Mouse (Mus musculus) CH12.LX (cell line): ENCODE measurements around the gene Mapkapk2. TPM values are rescaled to one million over a fixed set of nuclear protein-coding genes. Genes with fewer than 3 reads are reported as not detected.

ENCODE experiments used
- DNase-seq: peaks from one replicate; pipeline ENCODE4 v3.0.0-alpha.2; 2013; ENCODE audit errors: extremely low read depth
- H3K27ac ChIP-seq: 2 replicates; pipeline ENCODE4 v1.5.1; 2012; ENCODE audit warnings: low read depth, mild to moderate bottlenecking, control low read depth, moderate library complexity; ENCODE audit not compliant: insufficient read depth
- H3K27me3 ChIP-seq: replicated peaks from 2 replicates; pipeline ENCODE3; 2012; ENCODE audit warnings: inconsistent platforms
- H3K36me3 ChIP-seq, 2 experiments: replicated peaks in 1 of 2; 2 replicates each; pipeline versions ENCODE3 to v1.6.1; 2012; ENCODE audit warnings: inconsistent platforms in 1 of 2, low read length in 1 of 2, mild to moderate bottlenecking in 1 of 2, mixed read lengths in 1 of 2, moderate library complexity in 1 of 2; ENCODE audit not compliant: control insufficient read depth in 1 of 2, insufficient read depth in 1 of 2
- H3K4me1 ChIP-seq, 2 experiments: 2 replicates each; pipeline ENCODE4 v1.6.1; 2012; ENCODE audit warnings: inconsistent platforms in 1 of 2, moderate library complexity in 1 of 2; ENCODE audit not compliant: insufficient read depth in 2 of 2, control insufficient read depth in 1 of 2
- H3K4me2 ChIP-seq: 2 replicates; pipeline ENCODE4 v1.6.1; 2012; ENCODE audit warnings: low read depth, mild to moderate bottlenecking, control low read depth; ENCODE audit not compliant: poor library complexity, insufficient read depth, severe bottlenecking
- H3K4me3 ChIP-seq, 3 experiments: fragments of 150-350 bp in 1 of 3; sonication (generic) in 1 of 3; replicated peaks in 1 of 3; 2 replicates each; pipeline versions ENCODE3 to v1.5.1; 2011 to 2012; ENCODE audit warnings: low read depth in 2 of 3, low read length in 2 of 3, mild to moderate bottlenecking in 2 of 3, moderate library complexity in 2 of 3, control low read depth in 1 of 3, improper control_type of control experiment in 1 of 3, inconsistent platforms in 1 of 3, mixed read lengths in 1 of 3; ENCODE audit not compliant: poor library complexity in 1 of 3
- H3K79me2 ChIP-seq: replicated peaks from 2 replicates; pipeline ENCODE4 v1.6.1; 2012; ENCODE audit warnings: mild to moderate bottlenecking, moderate library complexity; ENCODE audit not compliant: control insufficient read depth, poor library complexity, insufficient read depth, severe bottlenecking; ENCODE audit errors: extremely low read depth
- H3K9ac ChIP-seq: 2 replicates; pipeline ENCODE4 v1.6.1; 2012; ENCODE audit warnings: low read depth, mild to moderate bottlenecking, control low read depth, moderate library complexity; ENCODE audit not compliant: insufficient read depth
- H3K9me3 ChIP-seq: replicated peaks from 2 replicates; pipeline ENCODE3; 2012; ENCODE audit warnings: low read length, inconsistent platforms, mixed read lengths
- BHLHE40 ChIP-seq: IDR thresholded peaks from 2 replicates; pipeline ENCODE4 v1.6.1; 2011; ENCODE audit warnings: mild to moderate bottlenecking, low read depth, low read length, improper control_type of control experiment
- CTCF ChIP-seq, 2 experiments: IDR thresholded peaks in 1 of 2; conservative IDR thresholded peaks in 1 of 2; 2 replicates each; pipeline ENCODE4 v1.5.1; 2011 to 2012; ENCODE audit warnings: low read depth in 2 of 2, low read length in 2 of 2, improper control_type of control experiment in 1 of 2, inconsistent platforms in 1 of 2, mild to moderate bottlenecking in 1 of 2, moderate library complexity in 1 of 2
- ELF1 ChIP-seq: IDR thresholded peaks from 2 replicates; pipeline ENCODE4 v1.6.1; 2014; ENCODE audit warnings: low read depth, mild to moderate bottlenecking, inconsistent platforms, low read length, improper control_type of control experiment
- EP300 ChIP-seq: IDR thresholded peaks from 2 replicates; pipeline ENCODE4 v1.6.1; 2011; ENCODE audit warnings: low read length, improper control_type of control experiment
- ETS1 ChIP-seq: conservative IDR thresholded peaks from 2 replicates; pipeline ENCODE4 v1.6.1; 2012; ENCODE audit warnings: low read depth, mild to moderate bottlenecking, inconsistent platforms, low read length, improper control_type of control experiment, moderate library complexity
- IRF4 ChIP-seq: IDR thresholded peaks from 2 replicates; pipeline ENCODE4 v1.6.1; 2014; ENCODE audit warnings: low read depth, mild to moderate bottlenecking, inconsistent platforms, low read length, improper control_type of control experiment
- JUN ChIP-seq: IDR thresholded peaks from 2 replicates; pipeline ENCODE4 v1.6.1; 2011; ENCODE audit warnings: low read depth, mild to moderate bottlenecking, low read length, improper control_type of control experiment, moderate library complexity; ENCODE audit not compliant: insufficient read depth
- JUND ChIP-seq: conservative IDR thresholded peaks from 2 replicates; pipeline ENCODE4 v1.6.1; 2011; ENCODE audit warnings: low read depth, low read length, improper control_type of control experiment
- KAT2A ChIP-seq: IDR thresholded peaks from 2 replicates; pipeline ENCODE4 v1.6.1; 2012; ENCODE audit warnings: low read length, improper control_type of control experiment, inconsistent platforms; ENCODE audit not compliant: insufficient replicate concordance
- MAFK ChIP-seq: IDR thresholded peaks from 2 replicates; pipeline ENCODE4 v1.6.1; 2011; ENCODE audit warnings: low read length, improper control_type of control experiment; ENCODE audit not compliant: insufficient replicate concordance
- MAZ ChIP-seq: IDR thresholded peaks from 2 replicates; pipeline ENCODE4 v1.6.1; 2012; ENCODE audit warnings: low read depth, mild to moderate bottlenecking, inconsistent platforms, low read length, improper control_type of control experiment, moderate library complexity
- MEF2A ChIP-seq: IDR thresholded peaks from 2 replicates; pipeline ENCODE4 v1.6.1; 2014; ENCODE audit warnings: low read depth, mild to moderate bottlenecking, inconsistent platforms, low read length, improper control_type of control experiment, borderline replicate concordance
- MXI1 ChIP-seq: IDR thresholded peaks from 2 replicates; pipeline ENCODE4 v1.6.1; 2011; ENCODE audit warnings: mild to moderate bottlenecking, low read depth, low read length, improper control_type of control experiment
- MYC ChIP-seq: IDR thresholded peaks from 2 replicates; pipeline ENCODE4 v1.6.1; 2011; ENCODE audit warnings: low read depth, mild to moderate bottlenecking, improper control_type of control experiment, low read length
- NRF1 ChIP-seq: IDR thresholded peaks from 2 replicates; pipeline ENCODE4 v1.6.1; 2014; ENCODE audit warnings: low read depth, mild to moderate bottlenecking, inconsistent platforms, low read length, improper control_type of control experiment, moderate library complexity
- POLR2A ChIP-seq: IDR thresholded peaks from 2 replicates; pipeline ENCODE4 v1.6.1; 2011; ENCODE audit warnings: low read depth, mild to moderate bottlenecking, improper control_type of control experiment, low read length
- POLR2AphosphoS2 ChIP-seq: IDR thresholded peaks from 2 replicates; pipeline ENCODE4 v1.6.1; 2011; ENCODE audit warnings: low read depth, low read length, improper control_type of control experiment
- RAD21 ChIP-seq: IDR thresholded peaks from 2 replicates; pipeline ENCODE4 v1.6.1; 2011; ENCODE audit warnings: low read depth, mild to moderate bottlenecking, low read length, improper control_type of control experiment, moderate library complexity
- RCOR1 ChIP-seq: conservative IDR thresholded peaks from 2 replicates; pipeline ENCODE4 v1.6.1; 2012; ENCODE audit warnings: low read depth, mild to moderate bottlenecking, inconsistent platforms, low read length, improper control_type of control experiment
- SIN3A ChIP-seq: IDR thresholded peaks from 2 replicates; pipeline ENCODE4 v1.6.1; 2012; ENCODE audit warnings: low read length, improper control_type of control experiment, inconsistent platforms
- TCF12 ChIP-seq: IDR thresholded peaks from 2 replicates; pipeline ENCODE4 v1.6.1; 2014; ENCODE audit warnings: low read depth, mild to moderate bottlenecking, inconsistent platforms, low read length, improper control_type of control experiment
- USF1 ChIP-seq: IDR thresholded peaks from 2 replicates; pipeline ENCODE4 v1.6.1; 2014; ENCODE audit warnings: low read depth, mild to moderate bottlenecking, inconsistent platforms, low read length, improper control_type of control experiment
- ZC3H11A ChIP-seq: IDR thresholded peaks from 2 replicates; pipeline ENCODE4 v1.6.1; 2012; ENCODE audit warnings: low read depth, mild to moderate bottlenecking, inconsistent platforms, low read length, improper control_type of control experiment
- ZNF384 ChIP-seq: IDR thresholded peaks from 2 replicates; pipeline ENCODE4 v1.6.1; 2012; ENCODE audit warnings: low read depth, low read length, improper control_type of control experiment, inconsistent platforms
- dilution Hi-C: fragments of 300-500 bp; cut with MboI; formaldehyde crosslinking; loops from 2 replicates; pipeline ENCODE4 v1.14.3; 2020; ENCODE audit warnings: low sequenced_read_pairs; ENCODE audit not compliant: extremely low pct_unique_long_range_greater_than_20kb, extremely low pct_ligation_motif_present
- in situ Hi-C: fragments of 300-500 bp; cut with MboI; formaldehyde crosslinking; loops from 3 replicates; pipeline ENCODE4 v1.14.3; 2019; ENCODE audit warnings: low sequenced_read_pairs, low pct_ligation_motif_present, low pct_unique_long_range_greater_than_20kb, mixed read lengths
- polyA plus RNA-seq: library from polyadenylated mRNA; unstranded; fragments of >175 nt; gene quantifications from 2 replicates; pipeline ENCODE4 v1.2.1, GENCODE M21; 2012; ENCODE audit warnings: low read depth; ENCODE audit not compliant: insufficient read length
- total RNA-seq, 2 experiments: library from RNA; depleted of rRNA; stranded (reverse); fragments of 300-350 nt in 1 of 2; fragments of >200 nt in 1 of 2; gene quantifications; 2 replicates each; pipeline ENCODE4 v1.2.3; 2012 to 2014

Gene Mapkapk2
- total and polyA plus RNA-seq, 3 experiments: 55.0 to 63.5 (median 62.9) TPM

DNA sequence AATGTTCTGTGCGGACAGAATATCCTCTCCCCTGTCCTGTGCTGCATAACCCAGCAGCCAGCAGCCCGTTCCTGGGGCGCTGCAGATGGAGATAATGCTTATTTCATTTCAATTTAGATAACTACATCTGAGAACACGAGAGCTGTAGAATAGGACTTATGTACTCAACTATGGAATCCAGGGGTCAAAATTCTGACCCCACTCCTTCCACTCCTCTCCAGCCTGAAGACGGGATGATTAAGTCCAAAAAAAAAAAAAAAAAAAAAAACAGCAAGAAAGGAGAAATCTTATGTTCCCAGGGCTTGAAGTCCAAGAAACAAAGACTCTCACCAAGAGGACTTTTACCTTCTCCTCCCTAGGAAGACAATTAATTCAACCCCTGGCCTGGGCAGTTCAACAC is 14.5 kb downstream of the Mapkapk2 start:
- Histone ChIP-seq H3K9ac (no peak overlapping the region), H3K36me3 (peaks cover 0 to 7% of the 10 kb centered on the region in 2 experiments), H3K4me1 (peaks cover 26 to 82% of the 10 kb centered on the region in 2 experiments), H3K27ac (no peak overlapping the region), H3K4me2 (no peak overlapping the region), H3K27me3 (no peaks in the 10 kb centered on the region), H3K79me2 (peaks cover 30% of the 10 kb centered on the region), H3K4me3 (no peak overlapping the region), H3K9me3 (no peaks in the 10 kb centered on the region)
- in situ Hi-C loops: no loop called here
- TF ChIP-seq NRF1 (no peak), RCOR1 (no peak), ZC3H11A (no peak), JUND (no peak), KAT2A (no peak), SIN3A (no peak), RAD21 (no peak), JUN (no peak), POLR2AphosphoS2 (no peak), MAFK (no peak), MXI1 (no peak), IRF4 (no peak), ELF1 (no peak), CTCF (conservative IDR thresholded peaks at IDR 0.05 in 1 of 2, IDR thresholded peaks at IDR 0.05 in 1 of 2; ENCODE audit: low read depth in 2 of 2, low read length in 2 of 2) (no peak), POLR2A (no peak), MAZ (no peak)
- no peak for DNase-seq
- dilution Hi-C loops: no loop called here

DNA sequence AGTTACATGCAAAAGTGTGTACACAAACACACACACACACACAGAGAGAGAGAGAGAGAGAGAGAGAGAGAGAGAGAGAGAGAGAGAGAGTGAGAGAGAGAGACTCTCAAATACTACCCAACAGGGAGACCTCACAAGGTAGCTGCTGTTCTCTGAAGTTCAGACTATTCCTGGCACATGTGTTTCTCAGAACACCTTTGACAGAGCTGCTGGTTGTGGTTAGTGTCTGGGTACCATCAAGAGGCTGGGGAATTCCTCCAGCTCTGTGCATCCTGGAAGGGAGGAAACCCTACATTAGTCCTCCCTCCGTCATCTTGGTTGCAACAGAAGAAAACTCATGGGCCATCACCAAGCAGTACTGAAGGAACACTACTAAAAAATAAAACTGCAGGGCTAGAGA is 16.9 kb downstream of the Mapkapk2 start:
- Histone ChIP-seq H3K9ac (no peak overlapping the region), H3K27me3 (no peaks in the 10 kb centered on the region), H3K27ac (no peak overlapping the region), H3K36me3 (peaks cover 0 to 13% of the 10 kb centered on the region in 2 experiments), H3K79me2 (peaks cover 33% of the 10 kb centered on the region), H3K9me3 (peaks cover 8% of the 10 kb centered on the region), H3K4me2 (0 out of 2 replicates have a peak overlapping the region, but pooled peaks have one; percentile 51), H3K4me1 (peaks cover 24 to 83% of the 10 kb centered on the region in 2 experiments), H3K4me3 (no peak overlapping the region)
- TF ChIP-seq MXI1: peak; percentile 77; the same call in 1 of the 2 replicates
- peak; percentile 21; the same call in 1 of the 2 replicates for TF ChIP-seq IRF4
- peak; percentile 55; the same call in 1 of the 2 replicates for TF ChIP-seq MYC
- TF ChIP-seq ZNF384: no peak
- peak; percentile 45 for TF ChIP-seq TCF12
- no peak for TF ChIP-seq USF1
- TF ChIP-seq ZC3H11A: no peak
- peak; percentile 60; the same call in 1 of the 2 replicates for TF ChIP-seq MEF2A
- TF ChIP-seq SIN3A: 0 out of 2 replicates have a peak, but pooled peaks have one; percentile 19
- peak; percentile 76 for TF ChIP-seq BHLHE40
- TF ChIP-seq JUND: no peak
- peak; percentile 70 for TF ChIP-seq ETS1
- peak; percentile 58; the same call in 1 of the 2 replicates for TF ChIP-seq EP300
- DNase-seq: peak; percentile 46
- in situ Hi-C loops: no loop called here
- dilution Hi-C loops: no loop called here
